In genomic region chr5:33697947-33698512, GRCm38 (mm10) we compare ENCODE assay signal across 9 mouse cellular contexts. TPM values are rescaled to one million over a fixed set of nuclear protein-coding genes. Genes with fewer than 3 reads are reported as not detected.
DNase-seq lines count a peak whose midpoint lies in the region; ATAC-seq lines count a peak whose summit lies in the region.
"Had no signal": no experiment of that assay in that cellular context is flagged by ENCODE, and none has a peak within 500 bp of the region (broad histone marks: within the 10 kb centered on the region; RNA-seq: fewer than 3 reads in every experiment).

No protein-coding gene starts in this region.

- no peaks in the 10 kb centered on the region for H3K36me3 ChIP-seq in kidney, embryonic 14.5 days (ENCODE audit: control insufficient read depth, insufficient read depth, low read length)
- H3K36me3 ChIP-seq in kidney, embryonic 16.5 days (ENCODE audit: insufficient read depth, low read length): no peaks in the 10 kb centered on the region
- H3K36me3 ChIP-seq in forebrain, embryonic 14.5 days (ENCODE audit: control insufficient read depth, insufficient read depth, low read length): no peaks in the 10 kb centered on the region
- no peaks in the 10 kb centered on the region for H3K36me3 ChIP-seq in neural tube, embryonic 15.5 days

- intact Hi-C loops in left cerebral cortex, postnatal 14 days (cut with DNase I): no loop called here
- intact Hi-C loops in heart, postnatal 10 days (cut with DNase I): no loop called here

- peaks cover 40% of the 10 kb centered on the region for H3K4me1 ChIP-seq in kidney, embryonic 14.5 days (ENCODE audit: control insufficient read depth, insufficient read depth, low read length)
- H3K4me1 ChIP-seq in kidney, embryonic 16.5 days (ENCODE audit: insufficient read depth, low read length): peaks cover 39% of the 10 kb centered on the region
- H3K4me1 ChIP-seq in forebrain, embryonic 14.5 days (ENCODE audit: control insufficient read depth, insufficient read depth, low read length): peaks cover 52% of the 10 kb centered on the region
- H3K4me1 ChIP-seq in neural tube, embryonic 15.5 days: peaks cover 56% of the 10 kb centered on the region

- no peak for ATAC-seq in kidney, embryonic 14.5 days (ENCODE audit: low FRiP score, low TSS enrichment)
- no peak for ATAC-seq in kidney, embryonic 16.5 days (ENCODE audit: low FRiP score, low TSS enrichment)
- peak; percentile 78 for ATAC-seq in forebrain, embryonic 14.5 days
- ATAC-seq in neural tube, embryonic 15.5 days (ENCODE audit: low FRiP score): peak; percentile 42

- DNase-seq in forebrain, embryonic 14.5 days (ENCODE audit: low spot score): peak; percentile 91
- DNase-seq in left cerebral cortex, postnatal 14 days (ENCODE audit: low spot score in 2 of 2): peak; percentile 52 to 62
- no peak for DNase-seq in adrenal gland, postnatal 25 days
- no peak for DNase-seq in B cell, adult 2 months
- DNase-seq in heart, postnatal 10 days: no peak
- DNase-seq: cerebellum, adult 2 months had no signal

- peaks cover 18% of the 10 kb centered on the region for H3K27me3 ChIP-seq in kidney, embryonic 14.5 days (ENCODE audit: control insufficient read depth, insufficient read depth, low read length)
- H3K27me3 ChIP-seq in kidney, embryonic 16.5 days (ENCODE audit: insufficient read depth, low read length): peaks cover 6% of the 10 kb centered on the region; the same call in 1 of the 2 replicates
- no peaks in the 10 kb centered on the region for H3K27me3 ChIP-seq in forebrain, embryonic 14.5 days (replicated peaks; ENCODE audit: control insufficient read depth, insufficient read depth, low read length)
- peaks cover 22% of the 10 kb centered on the region for H3K27me3 ChIP-seq in neural tube, embryonic 15.5 days (replicated peaks)

- no peak overlapping the region for H3K27ac ChIP-seq in kidney, embryonic 14.5 days (ENCODE audit: low read depth, low read length)
- H3K27ac ChIP-seq in kidney, embryonic 16.5 days (ENCODE audit: low read length): no peak overlapping the region
- peak overlapping the region; percentile 70; the same call in 1 of the 2 replicates for H3K27ac ChIP-seq in forebrain, embryonic 14.5 days (ENCODE audit: low read depth, low read length)
- H3K27ac ChIP-seq in neural tube, embryonic 15.5 days (replicated peaks): peak overlapping the region; percentile 56

- no peaks in the 10 kb centered on the region for H3K9me3 ChIP-seq in kidney, embryonic 14.5 days (ENCODE audit: control insufficient read depth, low read length)
- no peaks in the 10 kb centered on the region for H3K9me3 ChIP-seq in kidney, embryonic 16.5 days (ENCODE audit: low read length)
- no peaks in the 10 kb centered on the region for H3K9me3 ChIP-seq in forebrain, embryonic 14.5 days (replicated peaks; ENCODE audit: control insufficient read depth, low read length)
- H3K9me3 ChIP-seq in neural tube, embryonic 15.5 days (replicated peaks): no peaks in the 10 kb centered on the region

- 21% methylated on average over 13 of the region's 13 CpGs for WGBS in kidney, embryonic 14.5 days
- 29% methylated on average over 12 of the region's 13 CpGs for WGBS in kidney, embryonic 16.5 days
- 3% methylated on average over 13 of the region's 13 CpGs for WGBS in forebrain, embryonic 14.5 days
- WGBS in neural tube, embryonic 15.5 days: 22% methylated on average over 12 of the region's 13 CpGs

- no peak overlapping the region for H3K4me3 ChIP-seq in kidney, embryonic 14.5 days (ENCODE audit: low read length)
- no peak overlapping the region for H3K4me3 ChIP-seq in kidney, embryonic 16.5 days (ENCODE audit: low read length)
- H3K4me3 ChIP-seq in forebrain, embryonic 14.5 days (ENCODE audit: low read depth, low read length): no peak overlapping the region
- H3K4me3 ChIP-seq in neural tube, embryonic 15.5 days (replicated peaks): no peak overlapping the region

- no peak overlapping the region for H3K4me2 ChIP-seq in kidney, embryonic 14.5 days (replicated peaks; ENCODE audit: low read depth, low read length)
- H3K4me2 ChIP-seq in kidney, embryonic 16.5 days (replicated peaks; ENCODE audit: low read depth, low read length): no peak overlapping the region
- H3K4me2 ChIP-seq in forebrain, embryonic 14.5 days (ENCODE audit: low read length): peak overlapping the region; percentile 6; the same call in 1 of the 2 replicates
- H3K4me2 ChIP-seq in neural tube, embryonic 15.5 days: no peak overlapping the region

- H3K9ac ChIP-seq in kidney, embryonic 14.5 days (ENCODE audit: low read depth, low read length): 0 out of 2 replicates have a peak overlapping the region, but pooled peaks have one; percentile 7
- no peak overlapping the region for H3K9ac ChIP-seq in kidney, embryonic 16.5 days (replicated peaks; ENCODE audit: low read length)
- H3K9ac ChIP-seq in forebrain, embryonic 14.5 days (ENCODE audit: low read length): no peak overlapping the region
- no peak overlapping the region for H3K9ac ChIP-seq in neural tube, embryonic 15.5 days (replicated peaks)

RNA-seq across cellular contexts. Expression of gene Fgfr3, which starts 23.4 kb away (rescaled TPM):
- polyA plus RNA-seq in kidney, embryonic 14.5 days (2014; fragmentation: Nextera tagmentation; extraction: Ambion mirVana): 9.6 and 13.8 TPM in 2 replicates
- 19.1 and 21.9 TPM in 2 replicates for polyA plus RNA-seq in kidney, embryonic 16.5 days (2015; fragmentation: Nextera tagmentation; extraction: Ambion mirVana)
- 27.5 and 30.8 TPM in 2 replicates for polyA plus RNA-seq in forebrain, embryonic 14.5 days (2014; fragmentation: Nextera tagmentation; extraction: Ambion mirVana)
- total RNA-seq in left cerebral cortex, postnatal 14 days (2021): 100 to 1,000 TPM; 109 to 111 TPM
- 36.0 and 43.6 TPM in 2 replicates for polyA plus RNA-seq in neural tube, embryonic 15.5 days (2015; fragmentation: Nextera tagmentation; extraction: Ambion mirVana)
- total RNA-seq in adrenal gland, postnatal 25 days (2021): 2.0 and 3.2 TPM in 2 replicates
- 10 to 100 TPM in 1 of 2 experiments, 1 to 10 TPM in 1; 8.0 to 14.3 TPM for total RNA-seq in heart, postnatal 10 days (2021)

RNA-seq across cellular contexts. Expression of gene Tmem129, which starts 39.8 kb away (rescaled TPM):
- polyA plus RNA-seq in kidney, embryonic 14.5 days (2014; fragmentation: Nextera tagmentation; extraction: Ambion mirVana): 32.3 and 37.7 TPM in 2 replicates
- 48.5 and 50.8 TPM in 2 replicates for polyA plus RNA-seq in kidney, embryonic 16.5 days (2015; fragmentation: Nextera tagmentation; extraction: Ambion mirVana)
- polyA plus RNA-seq in forebrain, embryonic 14.5 days (2014; fragmentation: Nextera tagmentation; extraction: Ambion mirVana): 35.8 and 39.5 TPM in 2 replicates
- total RNA-seq in left cerebral cortex, postnatal 14 days (2021): 10 to 100 TPM; 24.9 to 26.7 TPM
- 27.7 and 29.7 TPM in 2 replicates for polyA plus RNA-seq in neural tube, embryonic 15.5 days (2015; fragmentation: Nextera tagmentation; extraction: Ambion mirVana)
- total RNA-seq in adrenal gland, postnatal 25 days (2021): 27.7 and 29.5 TPM in 2 replicates
- 10 to 100 TPM; 16.5 to 20.8 TPM for total RNA-seq in heart, postnatal 10 days (2021)

RNA-seq across cellular contexts. Expression of gene Tacc3, which starts 40.1 kb away (rescaled TPM):
- polyA plus RNA-seq in kidney, embryonic 14.5 days (2014; fragmentation: Nextera tagmentation; extraction: Ambion mirVana): 175 and 205 TPM in 2 replicates
- 186 and 192 TPM in 2 replicates for polyA plus RNA-seq in kidney, embryonic 16.5 days (2015; fragmentation: Nextera tagmentation; extraction: Ambion mirVana)
- polyA plus RNA-seq in forebrain, embryonic 14.5 days (2014; fragmentation: Nextera tagmentation; extraction: Ambion mirVana): 94.5 and 98.2 TPM in 2 replicates
- total RNA-seq in left cerebral cortex, postnatal 14 days (2021): 10 to 100 TPM in 1 of 2 experiments, 1 to 10 TPM in 1; 9.1 to 11.2 TPM
- polyA plus RNA-seq in neural tube, embryonic 15.5 days (2015; fragmentation: Nextera tagmentation; extraction: Ambion mirVana): 27.5 and 61.7 TPM in 2 replicates
- total RNA-seq in adrenal gland, postnatal 25 days (2021): 14.2 and 14.4 TPM in 2 replicates
- 10 to 100 TPM; 16.8 to 20.7 TPM for total RNA-seq in heart, postnatal 10 days (2021)

RNA-seq across cellular contexts. Expression of gene Slbp, which starts 45.7 kb away (rescaled TPM):
- 261 TPM in 2 replicates for polyA plus RNA-seq in kidney, embryonic 14.5 days (2014; fragmentation: Nextera tagmentation; extraction: Ambion mirVana)
- 227 and 228 TPM in 2 replicates for polyA plus RNA-seq in kidney, embryonic 16.5 days (2015; fragmentation: Nextera tagmentation; extraction: Ambion mirVana)
- polyA plus RNA-seq in forebrain, embryonic 14.5 days (2014; fragmentation: Nextera tagmentation; extraction: Ambion mirVana): 154 and 159 TPM in 2 replicates
- 10 to 100 TPM; 23.6 to 27.7 TPM for total RNA-seq in left cerebral cortex, postnatal 14 days (2021)
- polyA plus RNA-seq in neural tube, embryonic 15.5 days (2015; fragmentation: Nextera tagmentation; extraction: Ambion mirVana): 120 and 157 TPM in 2 replicates
- 48.6 and 54.7 TPM in 2 replicates for total RNA-seq in adrenal gland, postnatal 25 days (2021)
- total RNA-seq in heart, postnatal 10 days (2021): 10 to 100 TPM; 27.6 to 29.5 TPM

Comparison
In these comparisons a context has a peak if more than half of its experiments do, and no peak if none do; other contexts are left out.
1. ATAC-seq: peak in forebrain, embryonic 14.5 days (single experiment) and neural tube, embryonic 15.5 days (single experiment); none in kidney, embryonic 14.5 days (single experiment) and kidney, embryonic 16.5 days (single experiment).
2. H3K27ac ChIP-seq: peak in forebrain, embryonic 14.5 days (single experiment) and neural tube, embryonic 15.5 days (single experiment); none in kidney, embryonic 14.5 days (single experiment) and kidney, embryonic 16.5 days (single experiment).
3. DNase-seq: peak in forebrain, embryonic 14.5 days (single experiment) and left cerebral cortex, postnatal 14 days (2 of 2); none in adrenal gland, postnatal 25 days (single experiment), B cell, adult 2 months (0 of 2) and heart, postnatal 10 days (0 of 2).